Mouse (Mus musculus): ENCODE results near the gene Nat8f5.

- TF ChIP-seq GATA1 (IDR thresholded peaks at IDR 0.05; ENCODE audit: borderline replicate concordance, low read length) (no peak), FLI1 (IDR thresholded peaks at IDR 0.05; ENCODE audit: low read length) (no peak)
Observed at GRCm38 (mm10) chr6:85825886-85826285, 5.1 kb upstream of the Nat8f5 start.
